Mouse (Mus musculus) midbrain, embryonic 15.5 days (tissue): ENCODE data around the gene Fam89a. TPM values are rescaled to one million over a fixed set of nuclear protein-coding genes. Genes with fewer than 3 reads are reported as not detected.

Experiments
- ATAC-seq: fragments of 200-750 bp; cut with Nextera tagmentation; replicated peaks from 2 replicates; pipeline ENCODE4 v1.8.0; 2017; ENCODE audit warnings: moderate TSS enrichment
- H3K27ac ChIP-seq: fragments of 300-500 bp; sonication (generic); 2 replicates; pipeline ENCODE4 v1.5.1; 2015; ENCODE audit warnings: mild to moderate bottlenecking, inconsistent platforms
- H3K27me3 ChIP-seq: fragments of 300-500 bp; sonication (generic); replicated peaks from 2 replicates; pipeline ENCODE4 v1.6.1; 2015; ENCODE audit warnings: inconsistent platforms
- H3K36me3 ChIP-seq: fragments of 300-500 bp; sonication (generic); replicated peaks from 2 replicates; pipeline ENCODE4 v1.6.1; 2015; ENCODE audit warnings: inconsistent platforms
- H3K4me1 ChIP-seq: fragments of 300-500 bp; sonication (generic); 2 replicates; pipeline ENCODE4 v1.6.1; 2015; ENCODE audit warnings: inconsistent platforms
- H3K4me2 ChIP-seq: fragments of 300-500 bp; sonication (generic); 2 replicates; pipeline ENCODE4 v1.6.1; 2015; ENCODE audit warnings: inconsistent platforms, mild to moderate bottlenecking, moderate library complexity
- H3K4me3 ChIP-seq: fragments of 300-500 bp; sonication (generic); 2 replicates; pipeline ENCODE4 v1.5.1; 2015; ENCODE audit warnings: mild to moderate bottlenecking, inconsistent platforms
- H3K9ac ChIP-seq: fragments of 300-500 bp; sonication (generic); 2 replicates; pipeline ENCODE4 v1.6.1; 2015; ENCODE audit warnings: mild to moderate bottlenecking, inconsistent platforms
- H3K9me3 ChIP-seq: fragments of 300-500 bp; sonication (generic); 2 replicates; pipeline ENCODE4 v1.6.1; 2016; ENCODE audit warnings: inconsistent platforms
- WGBS: fragments of 180-500 bp; shearing (Covaris S2); methylation state at CpG from one replicate; pipeline ENCODE4 v1.1.7; 2015; ENCODE audit warnings: mixed read lengths; 5-methylcytosine and 5-hydroxymethylcytosine counted together
- polyA plus RNA-seq: library from polyadenylated mRNA; unstranded; fragments of >200 nt; fragmentation: Nextera tagmentation; extraction: Ambion mirVana; gene quantifications from 2 replicates; pipeline ENCODE4 v1.2.1, GENCODE M21; 2015

Fam89a gene
- polyA plus RNA-seq, 1 experiment from 2014 or later: 0.37 TPM

GRCm38 (mm10) chr8:124746661-124747060 is 5.0 kb downstream of the Fam89a start:
- Histone ChIP-seq H3K9me3 (no peaks in the 10 kb centered on the region), H3K36me3 (no peaks in the 10 kb centered on the region), H3K9ac (no peak overlapping the region), H3K27me3 (peaks cover 22% of the 10 kb centered on the region), H3K4me2 (no peak overlapping the region), H3K27ac (no peak overlapping the region), H3K4me1 (peaks cover 9% of the 10 kb centered on the region), H3K4me3 (no peak overlapping the region)
- ATAC-seq: no peak
- WGBS: 72% methylated on average over 13 of the region's 13 CpGs

DNA sequence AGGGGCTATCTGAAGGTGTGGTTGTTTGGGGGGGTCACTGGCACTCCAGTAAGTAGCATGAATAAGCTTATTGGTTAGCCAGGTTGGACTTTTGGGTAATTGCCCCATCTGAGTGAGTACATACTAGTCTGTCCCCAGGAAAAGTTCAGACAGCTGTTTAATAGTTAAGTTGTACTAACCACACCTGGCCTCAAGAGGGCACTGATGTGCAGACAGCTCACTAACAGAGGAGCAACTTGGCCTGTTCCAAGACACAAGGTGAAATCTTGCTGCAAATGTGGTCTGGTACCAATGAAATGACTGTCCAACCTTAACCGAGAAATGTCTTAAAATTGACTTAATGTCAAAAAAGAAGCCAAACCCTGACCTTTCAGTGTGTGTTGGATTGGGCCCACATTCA is 12.4 kb downstream of the Fam89a start:
- H3K9me3 ChIP-seq: no peaks in the 10 kb centered on the region
- no peak overlapping the region for H3K9ac ChIP-seq
- H3K27ac ChIP-seq: no peak overlapping the region
- no peak for ATAC-seq
- H3K36me3 ChIP-seq: peaks cover 10% of the 10 kb centered on the region; the same call in 1 of the 2 replicates
- 84% methylated on average over 1 of the region's 1 CpGs for WGBS
- no peak overlapping the region for H3K4me3 ChIP-seq
- no peaks in the 10 kb centered on the region for H3K27me3 ChIP-seq
- no peak overlapping the region for H3K4me2 ChIP-seq
- H3K4me1 ChIP-seq: no peaks in the 10 kb centered on the region

DNA sequence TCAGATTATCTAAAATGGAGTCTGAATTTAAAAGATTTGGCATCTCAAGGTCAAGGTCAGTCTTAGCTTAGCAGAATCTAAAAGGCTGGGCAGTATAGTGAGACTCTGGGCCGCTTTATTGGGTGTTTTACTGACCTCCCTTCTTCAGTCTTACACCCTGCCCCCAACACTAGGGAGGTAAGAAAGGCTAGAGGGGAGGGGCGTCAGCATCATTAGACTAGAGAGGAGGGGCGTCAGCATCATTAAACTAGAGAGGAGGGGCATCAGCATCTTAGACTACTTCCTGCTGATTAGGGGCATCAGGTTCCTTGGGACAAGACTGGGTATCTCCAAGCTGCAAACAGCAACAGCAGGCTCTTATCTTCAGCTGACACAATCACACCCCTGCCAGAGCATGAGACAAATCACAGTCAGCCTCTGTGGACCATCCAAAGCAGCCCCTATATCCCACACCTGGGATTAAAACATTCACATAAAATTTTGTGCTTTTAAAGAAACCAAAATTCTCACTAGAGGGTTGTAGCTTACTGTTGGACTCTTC is 16.2 kb downstream of the Fam89a start:
- WGBS: 71% methylated on average over 3 of the region's 3 CpGs
- Histone ChIP-seq H3K4me1 (no peaks in the 10 kb centered on the region), H3K27ac (no peak overlapping the region), H3K4me2 (no peak overlapping the region), H3K4me3 (no peak overlapping the region), H3K9me3 (no peaks in the 10 kb centered on the region), H3K9ac (no peak overlapping the region), H3K36me3 (peaks cover 38% of the 10 kb centered on the region), H3K27me3 (no peaks in the 10 kb centered on the region)
- no peak for ATAC-seq

DNA sequence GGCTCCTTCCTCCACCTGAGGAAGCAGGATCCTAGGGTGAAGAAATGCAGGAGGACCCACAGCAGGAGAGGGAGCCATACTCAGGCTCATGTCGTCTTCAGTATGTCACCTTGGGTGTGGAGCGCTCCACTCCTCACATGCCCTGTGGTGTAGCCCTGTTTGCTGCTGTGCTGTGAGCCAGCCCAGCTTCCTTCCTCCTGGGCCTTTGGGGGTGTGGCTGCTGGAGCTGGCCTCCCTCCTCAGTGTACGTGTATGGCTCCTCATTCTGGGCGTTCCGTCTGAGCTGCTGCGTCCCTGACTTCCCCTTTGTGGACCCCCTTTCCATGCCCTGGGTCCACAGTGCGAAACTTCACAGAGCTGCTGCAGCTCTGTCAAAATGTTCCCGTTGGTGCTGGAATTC is 18.8 kb downstream of the Fam89a start:
- Histone ChIP-seq H3K4me1 (no peaks in the 10 kb centered on the region), H3K36me3 (peaks cover 59% of the 10 kb centered on the region), H3K27ac (no peak overlapping the region), H3K27me3 (no peaks in the 10 kb centered on the region), H3K9ac (no peak overlapping the region), H3K4me2 (no peak overlapping the region), H3K4me3 (no peak overlapping the region), H3K9me3 (no peaks in the 10 kb centered on the region)
- 92% methylated on average over 8 of the region's 8 CpGs for WGBS
- no peak for ATAC-seq

DNA sequence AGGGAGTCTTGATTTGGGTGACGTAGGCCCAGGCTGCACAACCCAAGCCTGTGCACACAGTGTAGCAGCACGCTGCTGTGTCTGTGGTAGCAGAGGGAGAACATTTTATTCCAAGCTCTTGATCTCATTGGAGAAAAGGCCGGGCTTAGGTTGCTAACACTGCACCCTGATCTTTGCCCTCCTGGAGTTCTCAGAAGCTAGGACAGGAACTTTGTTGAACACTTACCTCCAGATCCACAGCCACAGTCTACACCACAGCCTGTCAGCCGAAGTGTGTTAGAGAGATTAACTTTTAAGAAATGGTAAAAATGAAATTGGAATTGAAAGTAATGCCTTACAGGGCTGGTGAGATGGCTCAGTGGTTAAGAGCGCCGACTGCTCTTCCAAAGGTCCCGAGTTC is 27.3 kb downstream of the Fam89a start:
- Histone ChIP-seq H3K4me3 (no peak overlapping the region), H3K9ac (no peak overlapping the region), H3K4me2 (no peak overlapping the region), H3K4me1 (peaks cover 27% of the 10 kb centered on the region), H3K9me3 (no peaks in the 10 kb centered on the region), H3K36me3 (peaks cover 22% of the 10 kb centered on the region), H3K27ac (no peak overlapping the region), H3K27me3 (no peaks in the 10 kb centered on the region)
- no peak for ATAC-seq
- 98% methylated on average over 7 of the region's 7 CpGs for WGBS

- Histone ChIP-seq H3K9me3 (no peaks in the 10 kb centered on the region), H3K4me3 (peak within 1 kb of the TSS; percentile 60), H3K4me2 (peak within 1 kb of the TSS; percentile 73), H3K9ac (peak within 1 kb of the TSS; percentile 66), H3K27me3 (no peaks in the 10 kb centered on the region), H3K4me1 (peaks cover 27% of the 10 kb centered on the region), H3K36me3 (peaks cover 4% of the 10 kb centered on the region), H3K27ac (peak within 1 kb of the TSS; percentile 77)
- ATAC-seq: peak; percentile 100
- WGBS: 0% methylated on average over 57 of the region's 59 CpGs
These were observed 29.6 kb downstream of the Fam89a start, which contains the start of the genes Ttc13 and Arv1 for GRCm38 (mm10) chr8:124721862-124722515. Gene Ttc13 (minus strand): TSS chr8:124721983. Gene Arv1 (plus strand): TSS chr8:124722139.

- H3K4me2 ChIP-seq: peak overlapping the region; percentile 73
- ATAC-seq: peak; percentile 83
- no peaks in the 10 kb centered on the region for H3K27me3 ChIP-seq
- peaks cover 3% of the 10 kb centered on the region for H3K36me3 ChIP-seq
- H3K4me1 ChIP-seq: peaks cover 27% of the 10 kb centered on the region
- peak overlapping the region; percentile 60 for H3K4me3 ChIP-seq
- peak overlapping the region; percentile 66 for H3K9ac ChIP-seq
- 3% methylated on average over 31 of the region's 31 CpGs for WGBS
- peak overlapping the region; percentile 64 for H3K27ac ChIP-seq
- no peaks in the 10 kb centered on the region for H3K9me3 ChIP-seq
These were observed 30.4 kb downstream of the Fam89a start for GRCm38 (mm10) chr8:124720938-124721861.

- Histone ChIP-seq H3K4me2 (0 out of 2 replicates have a peak overlapping the region, but pooled peaks have one; percentile 73), H3K4me3 (no peak overlapping the region), H3K4me1 (peaks cover 27% of the 10 kb centered on the region), H3K36me3 (no peaks in the 10 kb centered on the region), H3K27me3 (no peaks in the 10 kb centered on the region), H3K27ac (no peak overlapping the region), H3K9me3 (no peaks in the 10 kb centered on the region), H3K9ac (no peak overlapping the region)
- ATAC-seq: no peak
- WGBS: 79% methylated on average over 7 of the region's 7 CpGs
These were observed 31.5 kb downstream of the Fam89a start for GRCm38 (mm10) chr8:124720133-124720532.

DNA sequence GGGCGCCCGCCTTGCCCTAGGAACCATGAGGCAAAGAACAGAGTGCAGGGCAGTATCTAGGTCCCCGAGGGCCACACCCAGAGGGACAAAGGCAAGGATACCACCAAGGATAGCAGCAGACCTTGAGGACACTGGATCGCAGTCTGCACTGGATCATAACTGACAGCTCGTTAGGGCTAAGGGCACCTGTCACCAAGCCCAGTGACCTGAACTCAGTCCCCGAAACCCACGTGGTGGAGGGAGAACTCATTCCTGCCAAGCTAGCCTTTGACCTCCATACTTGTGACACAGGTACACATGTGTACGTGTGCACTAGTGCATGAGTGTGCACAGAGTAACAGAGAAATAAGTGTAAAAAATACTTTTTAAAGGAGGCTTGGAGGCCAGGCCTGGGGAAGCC is 35.9 kb downstream of the Fam89a start:
- Histone ChIP-seq H3K9ac (no peak overlapping the region), H3K27me3 (no peaks in the 10 kb centered on the region), H3K27ac (no peak overlapping the region), H3K4me3 (no peak overlapping the region), H3K4me2 (no peak overlapping the region), H3K9me3 (no peaks in the 10 kb centered on the region), H3K36me3 (peaks cover 25% of the 10 kb centered on the region; the same call in 1 of the 2 replicates), H3K4me1 (peaks cover 12% of the 10 kb centered on the region)
- ATAC-seq: no peak
- 89% methylated on average over 8 of the region's 8 CpGs for WGBS

DNA sequence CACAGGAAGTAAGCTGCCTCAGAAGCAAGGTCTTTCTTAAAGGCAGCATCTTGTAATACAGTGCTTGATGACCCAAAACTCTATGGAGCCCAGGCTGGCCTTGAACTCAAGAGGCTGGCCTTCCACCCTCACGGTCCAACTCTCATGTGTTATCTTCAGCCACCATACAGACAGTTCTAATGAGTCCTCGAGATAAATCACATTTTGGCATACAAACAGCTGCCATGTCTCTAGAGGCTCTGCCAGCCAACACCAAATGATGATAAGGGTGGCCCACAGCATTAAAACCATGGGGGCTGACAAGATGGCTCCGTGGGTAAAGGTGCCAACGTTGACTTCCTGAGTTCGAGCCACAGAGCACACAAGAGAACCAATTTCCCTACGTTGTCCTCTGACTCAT is 38.4 kb downstream of the Fam89a start:
- H3K4me2 ChIP-seq: no peak overlapping the region
- ATAC-seq: no peak
- no peaks in the 10 kb centered on the region for H3K27me3 ChIP-seq
- 95% methylated on average over 6 of the region's 6 CpGs for WGBS
- H3K9ac ChIP-seq: no peak overlapping the region
- H3K4me1 ChIP-seq: no peaks in the 10 kb centered on the region
- no peak overlapping the region for H3K4me3 ChIP-seq
- peaks cover 39% of the 10 kb centered on the region; the same call in 1 of the 2 replicates for H3K36me3 ChIP-seq
- no peaks in the 10 kb centered on the region for H3K9me3 ChIP-seq
- H3K27ac ChIP-seq: no peak overlapping the region

DNA sequence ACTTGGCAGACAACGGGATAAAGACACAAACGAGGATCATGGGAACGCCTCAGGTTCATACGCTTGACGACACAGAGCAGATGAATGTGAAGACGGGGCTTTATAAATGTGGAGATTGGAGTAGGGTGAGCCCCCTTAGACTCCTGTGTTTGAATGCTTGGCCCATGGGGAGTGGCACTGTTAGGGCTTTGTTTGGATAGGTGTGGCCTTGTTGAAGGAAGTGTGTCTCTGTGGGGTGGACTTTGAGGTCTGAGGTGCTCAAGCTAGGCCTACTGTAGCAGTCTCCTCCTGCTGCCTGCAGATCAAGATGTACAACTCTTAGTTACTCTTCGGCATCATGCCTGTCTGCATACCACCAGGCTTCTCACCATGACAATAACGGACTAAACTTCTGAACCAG is 45.8 kb downstream of the Fam89a start:
- Histone ChIP-seq H3K4me3 (no peak overlapping the region), H3K27ac (no peak overlapping the region), H3K36me3 (peaks cover 22% of the 10 kb centered on the region; the same call in 1 of the 2 replicates), H3K4me1 (no peaks in the 10 kb centered on the region), H3K4me2 (no peak overlapping the region), H3K9me3 (no peaks in the 10 kb centered on the region), H3K9ac (no peak overlapping the region), H3K27me3 (no peaks in the 10 kb centered on the region)
- WGBS: 97% methylated on average over 8 of the region's 8 CpGs
- ATAC-seq: no peak

DNA sequence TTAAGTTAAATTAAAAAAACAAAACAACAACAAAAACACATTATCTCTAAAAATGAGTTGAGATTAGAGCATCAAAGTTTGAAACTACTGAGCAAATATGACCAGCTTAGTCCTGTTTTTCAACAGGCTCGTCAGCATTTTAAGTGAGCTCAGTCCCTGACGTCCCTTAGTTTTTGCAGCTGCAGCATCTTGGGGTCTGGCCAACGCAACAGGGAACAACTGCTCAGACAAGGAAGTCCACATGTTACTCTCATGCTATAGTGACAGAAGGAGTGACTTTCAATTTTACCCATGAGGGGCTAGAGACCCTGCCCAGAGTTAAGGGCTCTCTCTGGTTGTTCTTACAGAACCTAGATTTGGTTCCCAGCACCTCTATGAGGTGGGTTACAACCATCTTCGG is 47.3 kb downstream of the Fam89a start:
- H3K4me2 ChIP-seq: no peak overlapping the region
- H3K27me3 ChIP-seq: no peaks in the 10 kb centered on the region
- no peak overlapping the region for H3K9ac ChIP-seq
- no peaks in the 10 kb centered on the region for H3K9me3 ChIP-seq
- no peaks in the 10 kb centered on the region for H3K4me1 ChIP-seq
- ATAC-seq: no peak
- 92% methylated on average over 4 of the region's 4 CpGs for WGBS
- peaks cover 24% of the 10 kb centered on the region; the same call in 1 of the 2 replicates for H3K36me3 ChIP-seq
- H3K4me3 ChIP-seq: no peak overlapping the region
- H3K27ac ChIP-seq: no peak overlapping the region
